Mouse (Mus musculus): ENCODE measurements around the gene Irak2.
A peak's percentile ranks its signal among the peaks of the same experiment; 100 is the strongest.
"Not testable (repeated sequence)": the region's sequence is repeated elsewhere in the genome, so short reads cannot be mapped to it uniquely, and the experiment has no call there.

Irak2 gene

DNA sequence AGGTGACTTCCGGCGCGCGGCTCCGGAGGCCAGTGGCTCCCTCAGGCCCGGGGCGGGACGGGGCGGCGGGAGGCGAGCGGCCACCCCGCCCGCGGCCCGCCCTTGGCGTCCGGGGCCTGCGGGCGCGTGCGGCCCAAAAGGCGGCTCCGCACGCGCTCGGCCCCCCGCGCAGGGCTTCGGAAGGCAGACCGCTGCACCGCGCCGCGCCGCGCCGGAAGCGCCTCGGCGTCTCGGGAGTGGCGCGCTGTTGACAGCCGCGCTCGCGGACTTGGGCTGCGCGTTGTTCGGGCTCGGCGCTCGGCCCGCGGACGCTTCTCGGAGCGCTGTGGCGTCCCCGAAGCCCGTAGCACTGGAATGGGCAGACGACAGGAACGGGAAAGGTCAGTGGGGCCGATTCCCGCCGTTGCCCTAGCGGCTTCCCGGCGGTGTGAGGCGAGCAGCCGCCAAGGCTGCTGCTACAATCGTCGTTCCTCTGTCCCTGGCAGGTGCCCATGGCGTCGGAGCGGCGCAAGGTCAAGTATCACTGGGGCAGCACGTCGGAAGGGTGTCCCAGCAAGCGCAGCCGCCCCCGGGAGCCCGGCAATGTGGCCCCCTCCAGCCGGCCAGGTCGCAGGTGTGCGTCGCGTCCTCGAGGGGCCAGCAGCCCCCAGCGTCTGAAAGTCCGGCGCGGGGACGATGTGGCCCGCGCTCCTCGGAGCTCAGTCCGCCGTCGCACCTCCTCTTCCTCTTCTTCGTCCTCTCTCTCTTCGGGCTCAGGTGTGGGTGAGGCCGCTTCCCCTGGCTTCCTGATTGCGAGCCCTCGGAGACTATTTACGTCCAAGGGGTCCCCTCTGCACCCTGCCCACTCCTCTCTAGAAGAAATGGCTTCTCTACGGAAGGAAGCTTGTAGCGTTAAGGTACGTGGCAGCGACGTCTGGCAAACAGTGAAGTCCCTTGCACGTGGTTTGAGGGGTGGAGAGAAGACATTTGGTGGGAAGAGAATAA lies 59.2 kb downstream of the Irak2 start:
- DNase-seq (ENCODE audit: low spot score in 2 of 2): peak in 1 of 2 experiments; percentile 35

DNA sequence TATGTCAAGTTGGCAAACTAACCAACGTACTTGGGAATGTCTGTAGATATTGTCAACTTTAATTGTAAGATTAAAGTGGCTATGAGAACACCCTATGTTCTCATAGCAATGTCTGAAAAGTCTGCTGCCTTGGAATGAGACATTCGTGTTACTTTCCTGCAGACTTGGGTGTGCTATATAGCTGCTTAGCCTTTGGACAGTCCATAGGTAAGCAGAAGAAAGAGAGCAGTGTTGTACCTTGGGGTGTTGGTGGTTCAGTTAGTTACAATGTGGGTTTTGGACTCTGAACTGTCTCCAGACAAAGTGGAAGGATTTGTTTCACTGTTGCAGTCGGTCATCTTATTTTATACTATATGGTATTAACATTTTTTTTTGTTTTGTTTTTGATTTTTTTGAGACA lies 74.5 kb downstream of the Irak2 start:
- DNase-seq (ENCODE audit: low spot score in 2 of 2): no peak

DNA sequence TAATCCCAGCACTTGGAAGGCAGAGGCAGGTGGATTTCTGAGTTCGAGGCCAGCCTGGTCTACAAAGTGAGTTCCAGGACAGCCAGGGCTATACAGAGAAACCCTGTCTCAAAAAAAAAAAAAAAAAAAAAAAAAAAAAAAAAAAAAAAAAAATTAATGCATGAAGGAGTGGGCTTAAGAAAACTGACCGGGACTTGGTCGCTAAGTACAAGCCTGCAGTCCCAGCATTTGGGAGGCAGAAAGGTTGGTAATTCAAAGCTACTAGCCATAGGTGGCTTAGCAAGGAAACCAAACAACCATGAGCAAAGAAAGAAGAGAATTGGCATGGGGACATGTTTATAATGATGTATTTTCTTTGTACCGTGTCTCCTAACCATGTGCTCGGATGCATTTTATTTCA lies 75.1 kb downstream of the Irak2 start:
- DNase-seq (ENCODE audit: low spot score in 2 of 2): not testable (repeated sequence)

DNA sequence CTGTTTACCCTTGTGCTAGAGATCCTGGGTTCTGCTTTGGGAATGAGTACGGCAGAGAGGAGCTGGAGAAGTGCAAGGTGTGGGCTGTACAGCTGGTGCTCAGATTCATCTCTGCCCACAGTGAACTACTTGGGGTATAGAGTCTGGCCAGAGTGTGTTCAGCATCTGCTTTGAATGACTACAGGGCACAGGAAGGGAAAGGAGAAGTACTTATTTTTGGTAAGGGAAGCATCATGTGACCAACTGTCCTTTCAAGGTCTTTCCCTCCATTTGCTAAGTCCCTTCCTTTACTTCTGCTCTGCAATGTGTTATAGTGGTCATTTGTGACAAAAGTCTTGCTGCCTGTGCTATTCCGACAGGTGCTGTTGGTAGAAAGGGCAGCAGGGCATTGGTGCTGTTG lies 76.0 kb downstream of the Irak2 start:
- peak in 1 of 2 experiments; percentile 32 for DNase-seq (ENCODE audit: low spot score in 2 of 2)

DNA sequence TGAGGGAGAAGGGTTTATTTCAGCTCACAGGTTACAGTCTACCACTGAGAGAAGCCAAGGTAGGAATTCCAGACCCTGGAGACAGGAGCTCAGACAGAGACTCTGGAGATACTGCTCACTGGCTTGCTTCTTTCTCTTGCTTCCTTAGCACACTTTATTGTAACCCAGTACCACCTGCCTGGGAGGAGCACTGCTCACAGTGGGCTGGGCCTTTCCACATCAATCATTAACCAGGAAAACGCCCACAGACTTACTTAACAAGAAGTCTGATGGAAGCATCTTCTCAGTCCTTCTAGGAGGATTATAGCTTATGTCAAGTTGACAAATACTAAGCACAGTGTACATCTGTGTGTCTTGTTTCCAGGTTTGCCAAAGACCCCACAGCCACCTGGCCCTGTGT lies 76.5 kb downstream of the Irak2 start:
- DNase-seq (ENCODE audit: low spot score in 2 of 2): no peak

DNA sequence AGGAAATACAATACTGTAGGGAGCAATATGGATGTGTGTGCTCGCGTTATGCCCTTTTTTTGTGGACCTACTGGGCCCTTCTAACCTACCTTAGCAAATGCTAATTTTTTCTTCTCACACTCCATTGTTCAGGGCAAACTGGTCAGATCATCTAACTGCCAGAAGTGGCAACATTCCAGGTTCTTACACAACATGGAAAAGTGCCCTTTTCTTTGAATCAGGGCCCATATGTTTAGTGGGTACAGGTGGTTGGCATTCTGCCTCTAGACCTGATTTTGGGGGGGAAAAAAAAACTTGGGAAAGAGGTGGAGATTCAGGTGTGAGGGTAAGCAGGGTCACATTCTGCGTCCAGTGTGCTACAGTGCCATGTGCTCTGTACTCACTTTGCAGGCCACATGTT lies 79.3 kb downstream of the Irak2 start:
- no peak for DNase-seq (ENCODE audit: low spot score in 2 of 2)

DNA sequence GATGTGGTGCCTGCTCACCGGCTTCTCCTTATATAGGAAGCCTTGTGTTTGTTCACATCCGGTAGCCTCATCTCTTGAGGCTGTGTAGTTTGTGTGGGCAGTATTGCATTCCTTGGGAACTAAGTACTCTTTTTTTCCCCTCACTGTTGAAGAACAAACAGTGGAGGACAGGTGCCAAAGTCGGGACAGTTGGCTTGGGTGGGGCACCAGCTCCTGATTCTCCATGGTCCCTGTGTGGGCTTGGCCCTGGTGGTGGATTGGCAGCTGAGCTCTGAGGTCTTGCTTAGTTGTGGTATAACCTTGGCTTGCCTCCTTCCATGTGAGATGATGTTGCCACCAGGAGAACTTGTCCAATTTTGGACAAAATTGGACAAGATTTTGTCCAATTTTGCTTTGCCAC lies 81.6 kb downstream of the Irak2 start, which contains the start of gene Ghrl:
Gene Ghrl, minus strand, starts transcription at position 3 of the 400 bp plus-strand sequence.
- no peak for DNase-seq (ENCODE audit: low spot score in 2 of 2)

DNA sequence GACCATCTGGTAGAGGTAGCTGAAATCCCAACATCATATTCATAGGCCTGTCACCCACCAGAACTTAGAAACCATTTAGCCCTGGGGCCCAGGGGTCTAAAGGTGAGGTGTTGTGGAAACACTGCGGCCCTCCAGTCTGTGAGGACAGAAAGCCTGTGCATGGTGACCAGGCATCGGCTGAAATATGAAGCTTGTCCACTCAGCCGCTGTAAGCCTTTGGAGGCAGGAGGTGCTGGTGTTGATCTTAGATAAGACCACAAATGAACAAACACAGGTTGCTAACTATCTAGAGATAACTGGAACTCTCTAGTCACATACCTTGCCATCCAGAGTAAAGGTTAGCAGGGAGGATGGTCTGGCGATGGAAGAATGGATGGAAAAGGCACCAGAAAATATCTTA lies 82.8 kb downstream of the Irak2 start:
- DNase-seq (ENCODE audit: low spot score in 2 of 2): no peak

DNA sequence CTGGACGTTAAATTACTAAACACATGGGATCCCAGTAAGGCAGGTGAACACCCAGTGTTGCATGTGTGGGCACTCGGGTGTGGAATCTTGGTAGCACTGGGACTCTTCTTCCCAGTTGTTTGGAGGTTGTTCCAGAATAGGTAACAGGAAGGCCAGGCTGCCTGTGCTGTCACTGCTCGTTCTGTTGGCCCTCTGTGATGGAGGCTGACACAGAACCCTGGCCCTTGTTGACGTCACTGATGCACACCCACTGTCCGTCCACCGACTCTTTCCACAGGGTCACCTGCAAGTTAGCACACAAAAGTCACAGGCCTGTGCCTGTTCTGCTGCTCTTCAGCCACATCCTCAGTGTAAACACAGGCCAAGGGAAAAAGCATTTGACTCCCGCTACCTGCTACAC lies 89.9 kb downstream of the Irak2 start:
- DNase-seq (ENCODE audit: low spot score in 2 of 2): no peak

DNA sequence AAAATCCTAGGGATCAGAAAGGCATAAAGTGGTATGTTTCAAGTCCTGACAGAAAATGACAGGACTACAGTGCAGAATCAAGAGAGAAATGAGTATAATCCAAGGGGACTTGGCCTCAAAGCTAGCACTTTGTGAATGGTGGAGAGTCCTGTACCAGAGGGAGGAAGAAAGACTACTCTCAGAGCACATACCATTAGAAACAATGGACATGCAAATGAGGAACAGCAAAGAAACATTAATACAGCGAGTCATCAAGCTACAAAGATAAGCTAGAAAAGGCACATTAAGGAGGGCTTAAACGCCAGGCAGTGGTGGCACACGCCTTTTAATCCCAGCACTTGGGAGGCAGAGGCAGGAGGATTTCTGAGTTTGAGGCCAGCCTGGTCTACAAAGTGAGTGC lies 93.0 kb downstream of the Irak2 start:
- no peak for DNase-seq (ENCODE audit: low spot score in 2 of 2)

DNA sequence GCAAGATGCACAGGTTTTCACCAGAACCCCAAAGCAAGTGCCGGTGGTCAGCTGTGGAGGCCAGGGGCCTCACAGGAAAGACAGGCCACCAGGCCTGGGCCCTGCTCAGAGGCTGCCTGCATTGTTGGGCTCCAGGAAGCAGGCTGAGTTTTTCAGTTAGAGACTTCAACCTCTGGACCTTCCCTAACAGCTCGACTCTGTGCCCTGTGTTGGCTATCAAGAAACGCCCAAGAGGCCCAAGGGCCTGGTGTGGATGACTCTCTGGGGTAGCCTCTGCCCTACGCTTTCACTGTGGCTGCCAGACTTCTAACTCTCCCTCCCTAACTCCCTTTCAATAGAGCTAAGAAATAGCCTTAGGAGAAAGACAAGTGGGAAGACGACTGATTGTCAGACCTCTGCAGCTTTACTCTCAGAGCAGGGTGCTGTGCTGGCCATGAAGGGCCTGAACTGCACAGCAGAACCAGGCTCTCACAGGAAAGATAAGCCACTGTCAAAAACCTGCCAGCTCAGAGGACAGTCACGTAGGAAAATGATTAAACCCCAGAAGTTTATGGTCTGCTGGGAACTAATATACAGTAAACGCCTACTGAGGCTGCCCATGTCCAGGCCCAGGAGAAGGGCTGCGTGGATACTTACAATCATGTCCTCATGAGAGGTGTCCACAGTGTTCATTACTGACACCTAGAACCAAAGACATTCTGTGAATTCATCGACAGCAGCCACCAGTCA lies 99.2 kb downstream of the Irak2 start:
- no peak for DNase-seq (ENCODE audit: low spot score in 2 of 2)

DNA sequence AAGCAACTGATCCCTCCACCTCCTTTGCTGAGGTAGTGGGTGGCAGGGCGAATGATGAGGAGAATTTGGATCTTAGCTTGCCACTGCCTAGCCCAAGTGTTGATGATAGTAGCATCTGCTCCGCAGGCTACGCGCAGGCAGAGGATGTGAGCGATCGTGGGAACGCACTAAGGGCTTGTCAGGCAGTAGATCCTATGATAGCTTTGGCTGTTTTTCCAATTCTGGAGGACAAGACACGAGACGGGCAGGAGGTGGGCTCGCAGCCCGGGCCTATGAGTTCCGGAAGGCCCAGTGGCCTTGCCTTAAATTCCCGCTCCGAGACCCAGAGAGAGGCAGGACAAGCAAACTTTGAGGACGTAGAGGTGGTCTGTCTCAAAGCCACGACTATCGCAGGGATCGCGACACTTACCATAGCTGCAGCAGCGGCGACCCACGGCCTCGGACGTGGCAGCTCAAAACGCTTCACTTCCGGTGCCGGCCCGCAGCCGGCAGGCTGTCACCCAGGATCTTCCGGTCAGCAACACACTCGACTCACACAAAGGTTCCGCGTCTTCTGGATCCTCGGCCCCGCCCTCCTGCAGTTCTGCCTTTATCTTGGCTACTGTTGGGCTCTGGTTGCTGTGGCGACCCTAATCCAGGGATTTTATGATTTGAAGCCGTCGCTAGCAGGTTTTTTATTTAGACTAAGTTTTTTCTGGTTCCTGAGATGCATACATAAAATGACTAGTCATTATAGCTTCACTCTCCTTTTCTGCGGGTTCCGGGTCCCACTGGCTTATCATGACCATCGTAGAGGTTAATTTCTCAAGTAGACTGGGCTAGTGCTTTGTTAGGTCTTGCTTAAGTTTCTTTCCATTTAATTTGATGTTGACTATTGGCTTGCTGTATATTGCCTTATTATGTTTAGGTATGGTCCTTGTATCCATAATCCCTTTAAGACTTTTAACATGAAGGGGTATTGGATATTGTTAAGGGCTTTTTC lies 102.3 kb downstream of the Irak2 start, which contains the start of gene Sec13:
Gene Sec13, minus strand, starts transcription at position 508 of the 982 bp plus-strand sequence.
- DNase-seq (ENCODE audit: low spot score in 2 of 2): peak; percentile 76 to 80

DNA sequence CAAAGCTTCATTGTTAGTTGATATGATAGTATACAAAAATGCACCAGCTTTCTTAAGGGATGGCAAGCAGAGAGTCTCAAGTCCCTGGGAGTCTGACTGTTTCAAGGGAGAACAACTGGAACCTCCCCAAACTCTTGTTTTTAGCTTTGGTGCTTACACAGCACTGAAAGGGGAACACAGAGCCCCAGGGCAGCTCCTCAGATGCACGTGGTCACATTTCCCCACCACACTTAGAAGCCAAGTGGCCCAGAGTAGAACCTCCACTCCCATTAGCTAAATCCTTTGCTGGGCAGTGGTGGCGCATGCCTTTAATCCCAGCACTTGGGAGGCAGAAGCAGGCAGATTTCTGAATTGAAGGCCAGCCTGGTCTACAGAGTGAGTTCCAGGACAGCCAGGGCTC lies 103.2 kb downstream of the Irak2 start:
- DNase-seq (ENCODE audit: low spot score in 2 of 2): peak; percentile 17 to 33

DNA sequence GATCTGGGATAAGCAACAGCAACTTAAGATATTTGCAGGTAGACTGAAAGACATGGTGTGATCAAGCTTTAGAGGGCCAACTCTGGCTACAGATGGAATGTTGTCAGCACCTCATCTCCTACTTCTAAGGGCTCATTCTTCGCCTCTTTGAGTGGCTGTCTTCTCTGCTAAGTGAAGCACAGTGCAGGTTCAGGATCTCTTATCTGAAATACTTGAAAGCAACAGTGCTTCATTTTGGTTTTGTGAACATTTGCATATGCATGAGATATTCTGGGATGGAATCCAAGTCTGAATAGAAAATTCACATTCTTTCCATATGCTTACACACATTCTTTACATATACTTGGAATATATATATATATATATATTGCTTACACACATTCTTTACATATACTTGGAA lies 104.1 kb downstream of the Irak2 start:
- no peak for DNase-seq (ENCODE audit: low spot score in 2 of 2)

DNA sequence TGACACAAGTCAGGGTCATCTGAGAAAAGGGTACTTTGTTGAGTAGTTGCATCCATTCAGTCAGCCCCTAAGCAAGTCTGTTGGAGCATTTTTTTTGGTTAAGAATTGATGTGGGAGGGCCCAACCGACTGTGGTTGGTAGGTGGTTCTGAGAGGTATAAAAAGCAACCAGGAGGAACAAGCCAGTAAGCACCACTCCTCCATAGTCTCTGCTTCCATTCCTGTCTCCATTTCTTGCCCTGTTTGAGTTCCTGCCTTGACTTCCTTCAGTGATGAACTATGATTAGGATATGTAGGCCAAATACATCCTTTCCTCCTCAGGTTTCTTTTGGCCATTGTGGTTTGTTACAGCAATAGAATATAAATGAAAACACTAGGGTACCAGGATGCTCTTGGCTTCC lies 104.8 kb downstream of the Irak2 start:
- no peak for DNase-seq (ENCODE audit: low spot score in 2 of 2)
